ENCODE assay signal across 10 mouse cellular contexts in genomic region chr5:139259853-139260252, GRCm38 (mm10). TPM values are rescaled to one million over a fixed set of nuclear protein-coding genes. Genes with fewer than 3 reads are reported as not detected.
DNase-seq lines count a peak whose midpoint lies in the region.
"Had no signal": no experiment of that assay in that cellular context is flagged by ENCODE, and none has a peak within 500 bp of the region (broad histone marks: within the 10 kb centered on the region; RNA-seq: fewer than 3 reads in every experiment).

No protein-coding gene starts in this region.

- peak; percentile 59 for DNase-seq in adrenal gland, adult 2 months
- no peak for DNase-seq in adrenal gland, adult 8-10 months
- DNase-seq in testis, postnatal 14 days (ENCODE audit: low spot score) = peak; percentile 35
- no peak for DNase-seq in testis, postnatal 10 days (ENCODE audit: low spot score)
- DNase-seq in lung, adult 18-20 months = peak; percentile 64 to 80
- no peak for DNase-seq in retina, embryonic 14.5 days (ENCODE audit: low spot score)
- DNase-seq in layer of hippocampus, adult 9-11 months = no peak
- DNase-seq in urinary bladder, postnatal 4 days (ENCODE audit: low spot score in 2 of 2) = no peak
- DNase-seq: adrenal gland, postnatal 14 days; forebrain, postnatal 0 days had no signal

RNA-seq across cellular contexts. Expression of gene Get4, which starts 7.7 kb away (rescaled TPM):
- total RNA-seq in adrenal gland, adult 2 months (2021) = 10 to 100 TPM; 68.8 to 91.5 TPM
- 219 and 241 TPM in 2 replicates for polyA plus RNA-seq in adrenal gland, adult 2 months (2012; rRNA removed)
- 100 to 1,000 TPM in 2 of 4 experiments, 10 to 100 TPM in 2; 96.6 to 112 (median 101) TPM for total RNA-seq in adrenal gland, adult 8-10 months (2022)

RNA-seq across cellular contexts. Expression of gene Sun1, which starts 59.4 kb away (rescaled TPM):
- total RNA-seq in adrenal gland, adult 2 months (2021) = 10 to 100 TPM; 74.4 to 93.7 TPM
- 44.5 and 61.5 TPM in 2 replicates for polyA plus RNA-seq in adrenal gland, adult 2 months (2012; rRNA removed)
- 100 to 1,000 TPM in 3 of 4 experiments, 10 to 100 TPM in 1; 86.6 to 128 (median 111) TPM for total RNA-seq in adrenal gland, adult 8-10 months (2022)

Comparison
In these comparisons a context has a peak if more than half of its experiments do, and no peak if none do; other contexts are left out.
1. DNase-seq: peak in adrenal gland, adult 2 months (single experiment), testis, postnatal 14 days (single experiment) and lung, adult 18-20 months (2 of 2); none in adrenal gland, adult 8-10 months (single experiment), testis, postnatal 10 days (single experiment), retina, embryonic 14.5 days (single experiment), layer of hippocampus, adult 9-11 months (single experiment) and urinary bladder, postnatal 4 days (0 of 2).